14 mouse cellular contexts compared by ENCODE assay signal in the genomic region with DNA sequence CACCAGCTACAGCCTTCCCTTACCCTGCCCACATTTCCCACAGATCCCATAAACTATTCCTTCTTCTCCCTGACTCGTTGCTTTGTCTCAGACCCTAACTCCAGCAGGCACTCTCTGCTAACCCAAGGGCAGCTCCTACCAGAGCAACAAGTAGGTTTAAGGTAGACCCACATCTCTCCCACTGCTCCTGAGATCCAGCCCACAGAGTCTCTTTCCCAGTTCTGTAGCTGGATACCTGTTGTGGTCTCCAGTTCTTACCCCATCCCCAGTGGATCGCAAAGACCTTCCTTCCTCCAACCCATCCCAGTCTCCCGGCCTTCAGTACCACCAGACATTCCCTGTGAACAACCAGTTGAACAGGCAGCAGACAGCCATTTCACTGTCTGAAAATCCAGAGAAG.
"Had no signal": no experiment of that assay in that cellular context is flagged by ENCODE, and none has a peak within 500 bp of the region (broad histone marks: within the 10 kb centered on the region; RNA-seq: fewer than 3 reads in every experiment).

No protein-coding gene starts in this region.

- H3K4me3 ChIP-seq: midbrain, embryonic 10.5 days; midbrain, embryonic 12.5 days; neural tube, embryonic 13.5 days; stomach, embryonic 15.5 days had no signal

- H3K36me3 ChIP-seq: midbrain, embryonic 10.5 days; midbrain, embryonic 12.5 days; neural tube, embryonic 13.5 days; stomach, embryonic 15.5 days had no signal

- H3K4me2 ChIP-seq: lung, embryonic 14.5 days; midbrain, embryonic 12.5 days; neural tube, embryonic 13.5 days; stomach, embryonic 15.5 days had no signal

- H3K9me3 ChIP-seq: midbrain, embryonic 12.5 days; stomach, embryonic 15.5 days had no signal

- H3K27ac ChIP-seq: midbrain, embryonic 10.5 days; midbrain, embryonic 12.5 days; neural tube, embryonic 13.5 days; stomach, embryonic 15.5 days; stomach, postnatal 0 days had no signal

- H3K4me1 ChIP-seq: midbrain, embryonic 10.5 days; midbrain, embryonic 12.5 days had no signal

- H3K9ac ChIP-seq: lung, embryonic 14.5 days; midbrain, embryonic 12.5 days; neural tube, embryonic 13.5 days; stomach, embryonic 15.5 days had no signal

- DNase-seq: lung, adult 18-20 months; lung, embryonic 14.5 days; lung, postnatal 10 days; lung, postnatal 4 days; right cerebral cortex, postnatal 14 days; thymus, adult 2 months; thymus, postnatal 25 days; thymus, postnatal 4 days had no signal

- ATAC-seq: midbrain, embryonic 16.5 days had no signal

- H3K27me3 ChIP-seq: midbrain, embryonic 12.5 days; neural tube, embryonic 13.5 days; stomach, embryonic 15.5 days had no signal
